Mouse (Mus musculus) midbrain, embryonic 12.5 days (tissue): ENCODE results near the gene Efemp1. TPM values are rescaled to one million over a fixed set of nuclear protein-coding genes. Genes with fewer than 3 reads are reported as not detected.

ENCODE experiments used
- ATAC-seq: fragments of 200-750 bp; cut with Nextera tagmentation; 2 replicates; pipeline ENCODE4 v1.8.0; 2017; ENCODE audit warnings: low read depth, moderate TSS enrichment, moderate library complexity; ENCODE audit not compliant: low FRiP score
- H3K27ac ChIP-seq: fragments of 300-500 bp; sonication (generic); replicated peaks from 2 replicates; pipeline ENCODE4 v1.5.1; 2016; ENCODE audit warnings: mild to moderate bottlenecking
- H3K27me3 ChIP-seq: fragments of 300-500 bp; sonication (generic); 2 replicates; pipeline ENCODE4 v1.6.1; 2016; ENCODE audit warnings: mild to moderate bottlenecking
- H3K36me3 ChIP-seq: fragments of 300-500 bp; sonication (generic); 2 replicates; pipeline ENCODE4 v1.6.1; 2016
- H3K4me1 ChIP-seq: fragments of 300-500 bp; sonication (generic); 2 replicates; pipeline ENCODE4 v1.6.1; 2016
- H3K4me2 ChIP-seq: fragments of 300-500 bp; sonication (generic); replicated peaks from 2 replicates; pipeline ENCODE4 v1.6.1; 2016; ENCODE audit warnings: mild to moderate bottlenecking, moderate library complexity
- H3K4me3 ChIP-seq: fragments of 300-500 bp; sonication (generic); 2 replicates; pipeline ENCODE4 v1.5.1; 2016; ENCODE audit warnings: mild to moderate bottlenecking
- H3K9ac ChIP-seq: fragments of 300-500 bp; sonication (generic); replicated peaks from 2 replicates; pipeline ENCODE4 v1.6.1; 2016; ENCODE audit warnings: mild to moderate bottlenecking, moderate library complexity
- H3K9me3 ChIP-seq: fragments of 300-500 bp; sonication (generic); 2 replicates; pipeline ENCODE4 v1.6.1; 2016; ENCODE audit warnings: mild to moderate bottlenecking
- WGBS: fragments of 180-500 bp; shearing (Covaris S2); methylation state at CpG from one replicate; pipeline ENCODE4 v1.1.7; 2016; 5-methylcytosine and 5-hydroxymethylcytosine counted together
- polyA plus RNA-seq: library from polyadenylated mRNA; unstranded; fragments of >200 nt; fragmentation: Nextera tagmentation; extraction: Ambion mirVana; gene quantifications from 2 replicates; pipeline ENCODE4 v1.2.1, GENCODE M21; 2016

Gene Efemp1
- polyA plus RNA-seq, 1 experiment from 2014 or later = 16.7 TPM

DNA sequence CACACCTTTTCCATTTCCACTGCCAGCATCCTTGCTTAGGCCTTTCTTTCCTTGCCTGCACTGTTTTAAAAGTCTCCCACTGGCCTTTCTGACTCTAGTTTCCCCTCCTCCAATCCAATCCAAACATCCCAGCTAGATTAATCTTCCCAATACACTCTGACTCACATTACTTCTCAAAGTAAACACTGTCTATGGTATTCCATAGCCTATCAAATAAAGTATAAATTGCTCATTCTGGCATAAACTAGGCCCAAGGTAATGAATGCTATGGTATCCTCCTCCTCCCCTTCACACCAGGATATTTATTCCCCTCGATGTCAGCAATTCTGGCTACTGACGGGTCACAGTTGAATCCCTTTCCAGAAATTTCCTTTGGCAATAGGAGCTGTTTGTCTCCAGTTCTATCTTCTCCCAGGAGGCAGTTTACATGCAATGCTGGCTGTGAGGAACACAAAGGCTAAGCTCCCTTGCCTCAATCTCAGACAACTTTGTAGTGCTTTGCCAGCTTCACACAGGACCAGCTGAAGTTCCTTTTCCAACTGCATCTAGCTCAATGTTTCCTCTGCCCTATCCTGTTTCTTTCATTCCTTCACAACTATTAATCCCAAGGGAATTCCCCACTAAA lies 98.7 kb downstream of the Efemp1 start:
- ATAC-seq = no peak
- H3K9ac ChIP-seq = no peak overlapping the region
- no peaks in the 10 kb centered on the region for H3K9me3 ChIP-seq
- H3K27me3 ChIP-seq = no peaks in the 10 kb centered on the region
- 70% methylated on average over 2 of the region's 2 CpGs for WGBS
- no peaks in the 10 kb centered on the region for H3K4me1 ChIP-seq
- H3K4me2 ChIP-seq = no peak overlapping the region
- no peak overlapping the region for H3K4me3 ChIP-seq
- no peak overlapping the region for H3K27ac ChIP-seq
- no peaks in the 10 kb centered on the region for H3K36me3 ChIP-seq

DNA sequence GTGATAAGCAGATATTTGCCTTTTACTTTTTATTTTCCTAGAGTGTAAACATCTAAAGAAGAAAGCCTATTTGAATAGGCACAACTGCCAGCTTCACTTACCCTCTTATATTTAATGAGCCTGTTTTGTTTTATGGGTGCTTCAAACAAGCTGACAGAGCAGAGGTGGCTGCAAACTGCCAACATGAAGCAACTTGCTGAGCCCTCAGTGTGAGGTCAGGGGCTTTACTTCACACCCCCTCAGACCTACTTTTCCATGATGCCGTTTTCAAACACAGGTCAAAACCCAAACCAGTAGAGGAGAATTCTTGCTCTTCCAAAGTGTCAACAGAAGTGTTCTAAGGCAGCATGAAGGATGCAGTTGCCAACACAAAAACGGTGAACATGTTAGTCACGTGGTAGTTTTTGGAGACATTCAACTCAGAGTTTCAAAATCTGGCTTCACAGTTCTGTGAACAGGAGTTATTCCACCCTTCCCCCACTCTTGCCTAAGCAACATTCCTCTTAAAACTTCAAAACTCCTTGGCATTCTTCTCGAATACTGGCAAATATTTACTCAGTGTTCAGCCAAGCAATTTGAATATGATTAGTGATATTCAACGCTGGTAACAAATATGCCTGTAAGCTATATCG lies 101.8 kb downstream of the Efemp1 start:
- Histone ChIP-seq H3K4me3 (no peak overlapping the region), H3K4me1 (no peaks in the 10 kb centered on the region), H3K4me2 (no peak overlapping the region), H3K27ac (no peak overlapping the region), H3K9me3 (no peaks in the 10 kb centered on the region), H3K27me3 (no peaks in the 10 kb centered on the region), H3K9ac (no peak overlapping the region), H3K36me3 (no peaks in the 10 kb centered on the region)
- WGBS = 58% methylated on average over 6 of the region's 6 CpGs
- no peak for ATAC-seq

DNA sequence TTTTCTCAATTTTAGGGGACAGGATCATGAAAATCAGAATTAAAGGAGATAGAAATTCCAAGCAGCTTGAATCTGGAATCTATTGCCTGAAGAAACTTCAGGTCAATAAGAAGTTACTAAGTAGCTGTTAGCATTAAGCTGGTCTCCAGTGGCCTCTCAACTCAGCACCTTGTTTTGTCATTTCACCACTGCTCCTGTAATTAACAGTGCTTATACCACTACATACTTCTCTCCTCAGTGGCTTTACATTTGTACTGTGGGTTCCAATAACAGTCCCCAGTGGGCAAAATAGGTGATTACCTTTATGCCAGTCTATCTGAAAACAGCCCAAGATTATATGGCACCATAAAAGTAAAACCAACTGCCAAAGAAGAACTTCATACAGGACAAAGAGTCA lies 102.3 kb downstream of the Efemp1 start:
- Histone ChIP-seq H3K4me3 (no peak overlapping the region), H3K9me3 (no peaks in the 10 kb centered on the region), H3K4me1 (no peaks in the 10 kb centered on the region), H3K27ac (no peak overlapping the region), H3K27me3 (no peaks in the 10 kb centered on the region), H3K36me3 (no peaks in the 10 kb centered on the region), H3K9ac (no peak overlapping the region), H3K4me2 (no peak overlapping the region)
- no peak for ATAC-seq

DNA sequence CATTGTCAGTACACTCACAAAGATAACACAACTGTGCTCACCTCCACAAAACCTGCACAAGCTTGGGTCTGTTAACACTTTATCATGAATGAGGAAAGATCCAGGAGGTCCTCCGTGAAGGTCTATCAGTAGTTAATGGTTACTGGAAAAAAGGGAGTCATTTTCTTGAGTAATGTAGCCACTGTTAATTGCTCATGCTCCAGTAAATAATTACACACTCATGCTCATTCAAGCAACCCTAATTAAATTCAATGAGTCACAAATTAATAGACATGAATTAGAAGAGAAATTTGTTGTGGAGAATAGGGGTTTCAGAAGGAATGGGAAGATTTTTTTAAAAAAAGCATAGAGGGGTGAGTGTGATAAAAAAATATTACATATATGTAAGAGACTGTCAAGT lies 108.4 kb downstream of the Efemp1 start:
- H3K9ac ChIP-seq = no peak overlapping the region
- WGBS = 95% methylated on average over 1 of the region's 1 CpGs
- H3K9me3 ChIP-seq = peaks cover 6% of the 10 kb centered on the region; the same call in 1 of the 2 replicates
- H3K36me3 ChIP-seq = no peaks in the 10 kb centered on the region
- H3K4me2 ChIP-seq = no peak overlapping the region
- H3K4me1 ChIP-seq = no peaks in the 10 kb centered on the region
- no peak for ATAC-seq
- no peak overlapping the region for H3K4me3 ChIP-seq
- no peaks in the 10 kb centered on the region for H3K27me3 ChIP-seq
- H3K27ac ChIP-seq = no peak overlapping the region
